Mouse (Mus musculus): Measurements from ENCODE around the gene Fpr1.
"Not testable (repeated sequence)": the region's sequence is repeated elsewhere in the genome, so short reads cannot be mapped to it uniquely, and the experiment has no call there.

Fpr1 gene

DNA sequence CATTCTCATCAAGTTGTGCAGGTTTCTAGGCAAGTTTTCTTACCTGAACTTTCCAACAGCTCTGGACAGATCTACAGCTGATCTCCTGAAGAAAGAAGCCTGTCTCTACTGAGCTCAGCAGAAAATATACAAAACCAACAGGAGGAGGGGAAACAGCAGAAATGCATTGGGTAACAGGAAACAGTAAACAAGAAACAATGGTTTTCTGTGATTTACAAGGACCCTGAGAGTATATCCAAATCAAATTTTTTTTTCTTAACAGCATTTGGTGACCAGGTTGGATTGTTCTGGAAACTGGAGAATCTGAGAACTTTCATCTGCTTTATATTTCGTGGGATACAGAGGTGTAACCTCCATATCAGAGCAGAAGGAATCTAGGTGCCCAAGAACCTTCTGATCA lies at the start of gene Fpr1:
Gene Fpr1 (minus strand): TSS at position 101 of the 400 bp plus-strand sequence.
- DNase-seq (ENCODE audit: extremely low spot score): no peak

DNA sequence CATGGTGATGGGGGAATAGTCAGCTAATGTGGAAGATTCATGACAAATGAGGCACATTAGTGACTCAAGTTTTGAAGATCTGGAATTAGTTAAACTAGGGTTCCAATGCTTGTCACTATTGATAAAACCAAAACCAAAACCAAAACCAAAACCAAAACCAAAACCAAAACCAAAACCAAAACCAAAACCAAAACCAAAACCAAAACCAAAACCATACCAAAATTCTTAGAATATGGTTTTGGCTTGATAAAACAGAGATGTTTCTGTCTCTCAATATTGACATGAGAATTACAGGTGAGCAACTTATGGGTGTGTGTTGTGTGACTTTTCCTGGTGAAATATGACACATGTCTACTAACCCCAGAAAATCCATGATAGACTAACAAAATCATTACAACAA lies 34.0 kb upstream of the Fpr1 start:
- DNase-seq (ENCODE audit: extremely low spot score): no peak

GRCm38 (mm10) chr17:17917376-17917775 lies 33.6 kb upstream of the Fpr1 start:
- no peak for DNase-seq (ENCODE audit: extremely low spot score)

- DNase-seq (ENCODE audit: extremely low spot score): not testable (repeated sequence)
Observed at GRCm38 (mm10) chr17:17912618-17913017, 28.9 kb upstream of the Fpr1 start.

DNA sequence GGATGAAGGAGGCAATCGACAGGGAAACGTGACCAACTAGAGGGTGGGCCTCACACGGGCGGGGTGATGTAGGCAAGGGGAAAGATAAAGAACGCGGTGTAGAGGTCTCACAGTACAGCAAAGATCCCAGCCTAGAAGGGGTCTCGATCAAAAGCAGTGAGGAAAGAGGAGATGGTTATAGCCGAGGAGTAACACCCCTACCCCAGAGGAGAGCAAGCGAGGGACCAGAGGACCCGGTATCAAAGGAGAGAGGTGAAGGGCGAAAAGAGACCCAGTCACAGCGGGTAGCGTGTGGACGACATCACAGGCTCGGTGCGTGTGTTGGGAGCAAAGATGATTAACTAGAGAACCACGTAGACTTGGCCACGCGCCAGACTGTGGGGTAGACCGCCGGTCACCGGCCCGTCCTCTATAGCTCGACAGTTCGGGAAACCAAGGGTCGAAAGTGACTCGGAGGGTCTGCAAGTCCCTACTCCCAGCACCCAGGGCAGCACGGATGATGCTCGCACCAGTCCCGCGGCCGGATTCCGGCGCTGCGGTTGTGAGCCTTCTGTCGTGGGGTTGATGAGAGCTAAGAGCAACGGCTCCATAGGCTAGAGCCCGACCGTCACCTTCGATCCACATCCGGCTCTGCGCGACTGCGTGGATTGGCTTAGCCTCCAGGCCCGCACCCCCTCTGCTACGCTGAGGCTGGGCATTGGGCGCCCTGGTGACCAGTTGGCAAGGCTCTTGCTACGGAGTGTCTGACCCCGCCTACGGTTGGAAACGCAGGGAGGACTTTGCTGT lies 26.1 kb upstream of the Fpr1 start:
- peak; percentile 76 for DNase-seq (ENCODE audit: extremely low spot score)

- no peak for DNase-seq (ENCODE audit: extremely low spot score)
Observed at GRCm38 (mm10) chr17:17900768-17901167, 17.0 kb upstream of the Fpr1 start.

DNA sequence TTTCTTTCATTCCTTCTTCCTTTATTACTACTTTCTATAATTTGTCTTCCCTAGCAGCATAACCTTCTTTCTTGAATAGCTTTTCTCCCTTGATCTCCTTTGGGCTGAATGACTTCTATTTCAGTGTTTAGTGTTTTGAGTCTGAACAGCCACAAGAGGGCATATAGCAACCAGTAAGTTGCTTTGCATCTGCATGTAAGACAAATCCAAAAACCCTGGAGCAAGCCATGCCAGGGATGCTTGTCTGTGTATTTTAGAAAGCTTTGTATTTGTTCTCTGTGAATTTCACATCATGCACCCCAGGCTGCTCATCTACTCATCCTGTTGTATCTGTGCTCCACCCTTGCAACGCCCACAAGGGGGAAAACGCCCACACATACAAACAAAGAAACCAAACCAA lies 15.5 kb upstream of the Fpr1 start:
- no peak for DNase-seq (ENCODE audit: extremely low spot score)

- peak; percentile 32 for DNase-seq (ENCODE audit: extremely low spot score)
Observed at GRCm38 (mm10) chr17:17896039-17896438, 12.3 kb upstream of the Fpr1 start.

- no peak for DNase-seq (ENCODE audit: extremely low spot score)
Observed at GRCm38 (mm10) chr17:17889732-17890425, 6.1 kb upstream of the Fpr1 start.

DNA sequence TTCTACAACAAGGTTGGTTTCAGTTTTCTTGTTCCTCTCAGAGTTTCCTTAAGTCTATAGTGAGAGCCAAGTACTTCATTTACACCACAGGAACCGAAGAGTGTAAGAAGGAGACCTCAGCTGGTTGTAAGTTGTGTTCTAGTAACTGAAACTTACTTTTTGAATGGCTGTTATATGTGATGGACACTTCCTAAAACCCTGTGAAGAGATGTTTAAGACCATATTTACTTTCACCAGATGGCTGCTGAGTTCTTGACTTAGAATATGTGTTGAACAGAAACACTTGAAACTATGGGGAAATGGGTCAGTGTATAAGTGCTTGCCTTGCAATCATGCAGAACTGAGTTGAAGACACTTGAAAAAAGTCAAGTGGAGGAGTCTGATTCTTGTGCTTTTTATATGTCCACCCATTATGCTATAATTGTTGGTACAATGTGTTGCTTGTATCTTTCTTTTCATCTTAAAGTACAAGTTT lies 4.1 kb upstream of the Fpr1 start, which contains the start of the genes Fpr2 and Fpr3:
Gene Fpr2 (plus strand): TSS at position 51 of the 475 bp plus-strand sequence.
Gene Fpr3 (plus strand): TSS at position 79 of the 475 bp plus-strand sequence.
- DNase-seq (ENCODE audit: extremely low spot score): no peak

GRCm38 (mm10) chr17:17882672-17883071 lies 1.1 kb downstream of the Fpr1 start:
- DNase-seq (ENCODE audit: extremely low spot score): no peak

DNA sequence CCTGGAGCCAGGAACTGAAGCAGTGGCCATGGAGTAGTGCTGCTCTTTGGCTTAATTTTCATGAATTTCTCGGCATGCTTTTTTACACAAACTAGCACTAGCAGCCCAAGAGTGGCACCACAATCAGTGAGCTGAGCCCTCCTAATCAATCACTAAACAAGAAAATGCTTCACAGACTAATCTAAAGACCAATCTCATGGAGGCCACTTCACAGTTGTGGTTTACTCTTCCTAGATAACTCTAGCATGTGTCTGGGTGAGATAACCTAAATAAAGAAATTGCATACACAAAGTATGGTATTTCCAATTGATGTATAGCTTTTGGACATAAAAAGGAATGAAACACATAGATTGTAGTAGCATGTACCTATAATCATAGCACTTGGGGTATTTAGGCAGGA lies 4.4 kb downstream of the Fpr1 start:
- DNase-seq (ENCODE audit: extremely low spot score): no peak

DNA sequence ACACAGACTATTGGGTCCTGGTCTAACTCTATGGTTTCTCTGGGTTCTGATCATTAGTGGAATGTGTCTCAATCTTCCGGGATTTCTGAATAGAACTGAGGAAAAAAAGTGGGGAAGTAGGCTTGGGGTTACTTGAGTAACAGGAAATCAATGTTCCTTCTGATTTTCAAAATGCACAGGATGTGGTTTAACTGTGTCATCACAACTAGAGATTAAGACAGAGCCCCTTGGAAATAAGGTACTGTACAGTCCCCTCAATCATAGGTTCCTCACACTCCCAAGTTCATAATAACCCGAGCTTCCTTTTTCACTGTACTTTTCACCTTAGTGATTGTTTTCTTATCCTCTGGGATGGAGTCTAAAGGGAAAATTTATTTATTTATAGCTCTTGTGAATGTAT lies 12.0 kb downstream of the Fpr1 start:
- DNase-seq (ENCODE audit: extremely low spot score): no peak

GRCm38 (mm10) chr17:17870892-17871550 lies 12.7 kb downstream of the Fpr1 start:
- DNase-seq (ENCODE audit: extremely low spot score): no peak

- DNase-seq (ENCODE audit: extremely low spot score): no peak
Observed at GRCm38 (mm10) chr17:17866801-17867469, 16.8 kb downstream of the Fpr1 start.

DNA sequence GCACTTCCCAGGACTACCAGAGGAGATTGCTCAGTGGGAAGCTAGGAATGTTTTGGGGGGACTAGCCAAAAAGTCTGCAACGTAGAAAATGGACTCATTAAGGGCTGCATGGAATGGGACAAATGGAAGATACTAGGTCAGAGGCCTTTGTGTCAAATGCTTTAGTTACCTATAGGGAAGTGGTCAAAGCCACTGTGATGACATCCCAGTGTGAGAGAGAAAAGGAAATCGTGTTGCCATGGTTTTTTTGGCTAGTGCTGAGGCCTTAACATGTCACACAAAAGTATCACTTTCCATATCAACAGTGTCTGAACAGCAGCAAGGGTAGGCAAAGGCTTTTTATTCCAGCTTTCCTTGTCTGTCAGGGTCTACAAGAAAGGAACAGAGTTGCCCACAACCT lies 18.6 kb downstream of the Fpr1 start:
- DNase-seq (ENCODE audit: extremely low spot score): no peak

- DNase-seq (ENCODE audit: extremely low spot score): no peak
Observed at GRCm38 (mm10) chr17:17862360-17862759, 21.4 kb downstream of the Fpr1 start.

DNA sequence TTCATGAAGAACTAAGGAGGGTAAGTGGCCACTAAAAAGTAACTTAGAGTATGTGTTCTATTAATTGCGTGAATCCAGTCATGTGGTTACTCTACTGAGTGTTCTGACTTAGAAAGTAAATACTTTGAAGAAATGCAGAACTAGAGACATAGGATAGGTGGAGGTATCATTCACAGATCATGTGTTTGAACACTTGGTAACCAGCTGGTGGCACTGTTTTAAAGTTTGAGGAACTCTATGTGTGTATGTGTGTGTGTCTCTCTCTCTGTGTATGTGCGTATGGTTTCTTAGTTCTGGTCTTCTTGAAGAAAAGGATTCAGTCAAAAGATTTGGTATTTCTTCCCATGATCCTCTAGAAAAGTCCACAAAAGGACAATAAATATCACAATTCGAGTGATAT lies 23.6 kb downstream of the Fpr1 start:
- no peak for DNase-seq (ENCODE audit: extremely low spot score)

- DNase-seq (ENCODE audit: extremely low spot score): no peak
Observed at GRCm38 (mm10) chr17:17857446-17857845, 26.3 kb downstream of the Fpr1 start.

DNA sequence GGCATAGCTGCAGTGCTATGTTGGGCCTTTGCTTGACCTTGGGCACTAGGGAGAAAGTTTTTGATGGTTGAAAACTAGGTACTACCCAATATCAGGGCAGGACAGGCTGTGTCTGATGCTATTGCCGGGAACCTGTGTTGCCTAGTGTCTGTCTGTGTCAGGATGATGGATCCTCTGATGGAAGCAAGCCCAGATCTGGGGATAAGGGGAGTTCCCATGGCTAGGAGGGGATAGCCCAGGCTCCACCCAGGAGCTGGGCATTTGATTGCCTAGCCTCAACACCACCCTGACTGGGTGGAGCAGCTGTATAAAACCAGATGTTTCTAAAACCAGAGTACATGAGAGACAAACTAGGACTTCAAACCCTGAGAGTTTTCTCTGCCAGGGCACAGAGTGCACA lies 27.1 kb downstream of the Fpr1 start:
- DNase-seq (ENCODE audit: extremely low spot score): no peak

- no peak for DNase-seq (ENCODE audit: extremely low spot score)
Observed at GRCm38 (mm10) chr17:17855064-17855838, 28.5 kb downstream of the Fpr1 start, which contains the start of gene Has1. TSS of gene Has1 (minus strand) at chr17:17855205.

All from embryo, embryonic 9.5 days (tissue).